13 mouse cellular contexts compared by ENCODE assay signal in the genomic region with DNA sequence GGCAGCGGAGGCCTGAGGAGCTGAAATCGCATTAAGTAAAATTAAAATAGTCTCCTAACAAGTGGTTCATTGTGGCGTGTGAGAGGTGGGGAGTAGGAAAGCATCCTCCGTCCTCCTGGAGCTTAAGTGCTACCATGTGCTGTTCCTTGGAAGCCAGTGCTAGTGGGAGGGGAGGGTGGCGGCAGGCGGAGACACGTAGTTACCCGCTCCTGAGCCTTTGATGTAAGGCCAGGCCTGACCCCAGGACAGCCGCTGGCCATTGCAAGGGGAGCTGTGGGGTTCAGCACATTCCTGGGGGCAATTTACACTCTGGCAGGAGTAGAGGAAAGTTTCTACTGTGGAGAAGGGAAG. TPM values are rescaled to one million over a fixed set of nuclear protein-coding genes. Genes with fewer than 3 reads are reported as not detected.
A peak's percentile ranks its signal among the peaks of the same experiment; 100 is the strongest.
DNase-seq lines count a peak whose midpoint lies in the region; ATAC-seq lines count a peak whose summit lies in the region.
"Had no signal": no experiment of that assay in that cellular context is flagged by ENCODE, and none has a peak within 500 bp of the region (broad histone marks: within the 10 kb centered on the region; RNA-seq: fewer than 3 reads in every experiment).

No protein-coding gene starts in this region.

- no peak for ATAC-seq in hindbrain, embryonic 14.5 days (ENCODE audit: low FRiP score)
- peak; percentile 72 for ATAC-seq in limb, embryonic 11.5 days (ENCODE audit: insufficient number of reproducible peaks, low FRiP score, low TSS enrichment, low read depth)
- ATAC-seq: forebrain, embryonic 16.5 days had no signal

- peaks cover 40% of the 10 kb centered on the region for H3K4me1 ChIP-seq in hindbrain, embryonic 10.5 days (replicated peaks)
- H3K4me1 ChIP-seq in hindbrain, embryonic 14.5 days (replicated peaks; ENCODE audit: control insufficient read depth, insufficient read depth, low read length): no peaks in the 10 kb centered on the region
- H3K4me1 ChIP-seq in limb, embryonic 11.5 days (ENCODE audit: control insufficient read depth, insufficient read depth, low read length): peaks cover 19% of the 10 kb centered on the region

- WGBS in hindbrain, embryonic 10.5 days: 31% methylated on average over 9 of the region's 9 CpGs
- WGBS in hindbrain, embryonic 14.5 days: 36% methylated on average over 9 of the region's 9 CpGs
- 7% methylated on average over 9 of the region's 9 CpGs for WGBS in limb, embryonic 11.5 days

- H3K9me3 ChIP-seq in hindbrain, embryonic 10.5 days: no peaks in the 10 kb centered on the region
- no peaks in the 10 kb centered on the region for H3K9me3 ChIP-seq in hindbrain, embryonic 14.5 days (ENCODE audit: control insufficient read depth, low read length)
- H3K9me3 ChIP-seq in limb, embryonic 11.5 days (ENCODE audit: control insufficient read depth, low read length): no peaks in the 10 kb centered on the region
- H3K9me3 ChIP-seq: midbrain, embryonic 13.5 days had no signal

- peaks cover 12% of the 10 kb centered on the region for H3K27me3 ChIP-seq in hindbrain, embryonic 10.5 days (ENCODE audit: insufficient read depth, poor library complexity, severe bottlenecking)
- no peaks in the 10 kb centered on the region for H3K27me3 ChIP-seq in hindbrain, embryonic 14.5 days (ENCODE audit: control insufficient read depth, insufficient read depth, low read length)
- H3K27me3 ChIP-seq in limb, embryonic 11.5 days (ENCODE audit: control insufficient read depth, insufficient read depth, low read length): 0 out of 2 replicates have a peak, but pooled peaks cover 3% of the 10 kb centered on the region

- no peak overlapping the region for H3K4me2 ChIP-seq in hindbrain, embryonic 14.5 days (replicated peaks)
- H3K4me2 ChIP-seq in limb, embryonic 11.5 days (ENCODE audit: low read depth, severe bottlenecking): peak overlapping the region; percentile 47

- no peak overlapping the region for H3K9ac ChIP-seq in hindbrain, embryonic 14.5 days
- peak overlapping the region; percentile 43 for H3K9ac ChIP-seq in limb, embryonic 11.5 days (ENCODE audit: low read length)
- H3K9ac ChIP-seq: lung, embryonic 14.5 days; midbrain, embryonic 13.5 days had no signal

- H3K27ac ChIP-seq in hindbrain, embryonic 10.5 days: peak overlapping the region; percentile 51
- H3K27ac ChIP-seq in hindbrain, embryonic 14.5 days: no peak overlapping the region
- peak overlapping the region; percentile 87 for H3K27ac ChIP-seq in limb, embryonic 11.5 days (replicated peaks; ENCODE audit: low read depth, low read length)
- H3K27ac ChIP-seq: midbrain, embryonic 13.5 days had no signal

- H3K36me3 ChIP-seq in hindbrain, embryonic 10.5 days: peaks cover 22% of the 10 kb centered on the region
- H3K36me3 ChIP-seq in hindbrain, embryonic 14.5 days (replicated peaks; ENCODE audit: control insufficient read depth, insufficient read depth): peaks cover 23% of the 10 kb centered on the region
- peaks cover 4% of the 10 kb centered on the region; the same call in 1 of the 2 replicates for H3K36me3 ChIP-seq in limb, embryonic 11.5 days (ENCODE audit: control insufficient read depth, insufficient read depth, low read length)

- H3K4me3 ChIP-seq in hindbrain, embryonic 10.5 days: no peak overlapping the region; the same call in 1 of the 2 replicates
- H3K4me3 ChIP-seq in hindbrain, embryonic 14.5 days (replicated peaks; ENCODE audit: low read length): no peak overlapping the region
- H3K4me3 ChIP-seq in limb, embryonic 11.5 days (ENCODE audit: low read depth, low read length): no peak overlapping the region
- H3K4me3 ChIP-seq: midbrain, embryonic 13.5 days had no signal

- peak; percentile 45 for DNase-seq in cerebellum, adult 9-11 months
- no peak for DNase-seq in cerebellum, adult 8-10 months
- peak; percentile 52 for DNase-seq in hindbrain, embryonic 10.5 days (ENCODE audit: low spot score)
- DNase-seq in hindbrain, embryonic 14.5 days (ENCODE audit: low spot score): no peak
- peak; percentile 67 for DNase-seq in embryo, embryonic 10 days (ENCODE audit: low spot score)
- DNase-seq in limb, embryonic 11.5 days (ENCODE audit: low spot score): peak; percentile 76
- no peak for DNase-seq in layer of hippocampus, postnatal 10 days (ENCODE audit: low spot score in 2 of 2)
- no peak for DNase-seq in testis, postnatal 10 days (ENCODE audit: low spot score)

RNA-seq across cellular contexts. Expression of a gene that starts 8.1 kb away (rescaled TPM):
- 6.1 and 18.5 TPM in 2 replicates for polyA plus RNA-seq in hindbrain, embryonic 10.5 days (2016; fragmentation: Nextera tagmentation; extraction: Ambion mirVana)
- polyA plus RNA-seq in hindbrain, embryonic 14.5 days (2014; fragmentation: Nextera tagmentation; extraction: Ambion mirVana): 8.1 and 9.9 TPM in 2 replicates
- 1.4 and 1.5 TPM in 2 replicates for polyA plus RNA-seq in limb, embryonic 11.5 days (2014; fragmentation: Nextera tagmentation; extraction: Ambion mirVana)
- 1 to 10 TPM; 1.6 to 3.6 TPM for total RNA-seq in layer of hippocampus, postnatal 10 days (2021)
- total RNA-seq: MEL had no signal
- polyA plus RNA-seq: activated CD4-positive, CD25-positive, alpha-beta regulatory T cell, adult 4 months had no signal

RNA-seq across cellular contexts. Expression of a gene that starts 16.4 kb away (rescaled TPM):
- polyA plus RNA-seq in hindbrain, embryonic 10.5 days (2016; fragmentation: Nextera tagmentation; extraction: Ambion mirVana): 95.4 and 101 TPM in 2 replicates
- polyA plus RNA-seq in hindbrain, embryonic 14.5 days (2014; fragmentation: Nextera tagmentation; extraction: Ambion mirVana): 40.7 and 45.9 TPM in 2 replicates
- 25.0 and 32.2 TPM in 2 replicates for polyA plus RNA-seq in limb, embryonic 11.5 days (2014; fragmentation: Nextera tagmentation; extraction: Ambion mirVana)
- 10 to 100 TPM; 94.9 to 95.2 TPM for total RNA-seq in layer of hippocampus, postnatal 10 days (2021)

RNA-seq across cellular contexts. Expression of a gene that starts 22.4 kb away (rescaled TPM):
- 64.8 and 99.0 TPM in 2 replicates for polyA plus RNA-seq in hindbrain, embryonic 10.5 days (2016; fragmentation: Nextera tagmentation; extraction: Ambion mirVana)
- 84.2 and 90.0 TPM in 2 replicates for polyA plus RNA-seq in hindbrain, embryonic 14.5 days (2014; fragmentation: Nextera tagmentation; extraction: Ambion mirVana)
- 54.6 and 61.2 TPM in 2 replicates for polyA plus RNA-seq in limb, embryonic 11.5 days (2014; fragmentation: Nextera tagmentation; extraction: Ambion mirVana)
- total RNA-seq in layer of hippocampus, postnatal 10 days (2021): 100 to 1,000 TPM; 204 to 206 TPM

RNA-seq across cellular contexts. Expression of a gene that starts 43.0 kb away (rescaled TPM):
- 88.2 and 89.5 TPM in 2 replicates for polyA plus RNA-seq in hindbrain, embryonic 10.5 days (2016; fragmentation: Nextera tagmentation; extraction: Ambion mirVana)
- 56.4 and 57.9 TPM in 2 replicates for polyA plus RNA-seq in hindbrain, embryonic 14.5 days (2014; fragmentation: Nextera tagmentation; extraction: Ambion mirVana)
- polyA plus RNA-seq in limb, embryonic 11.5 days (2014; fragmentation: Nextera tagmentation; extraction: Ambion mirVana): 59.2 and 62.0 TPM in 2 replicates
- 10 to 100 TPM; 28.3 to 28.4 TPM for total RNA-seq in layer of hippocampus, postnatal 10 days (2021)

RNA-seq across cellular contexts. Expression of a gene that starts 46.9 kb away (rescaled TPM):
- polyA plus RNA-seq in hindbrain, embryonic 10.5 days (2016; fragmentation: Nextera tagmentation; extraction: Ambion mirVana): 2.3 and 2.7 TPM in 2 replicates
- 7.2 and 8.2 TPM in 2 replicates for polyA plus RNA-seq in hindbrain, embryonic 14.5 days (2014; fragmentation: Nextera tagmentation; extraction: Ambion mirVana)
- polyA plus RNA-seq in limb, embryonic 11.5 days (2014; fragmentation: Nextera tagmentation; extraction: Ambion mirVana): 2.6 and 3.1 TPM in 2 replicates
- 1 to 10 TPM; 2.0 to 3.0 TPM for total RNA-seq in layer of hippocampus, postnatal 10 days (2021)
- total RNA-seq: MEL had no signal

Comparison
In these comparisons a context has a peak if more than half of its experiments do, and no peak if none do; other contexts are left out.
1. DNase-seq: peak in cerebellum, adult 9-11 months (single experiment), hindbrain, embryonic 10.5 days (single experiment), embryo, embryonic 10 days (single experiment) and limb, embryonic 11.5 days (single experiment); none in cerebellum, adult 8-10 months (single experiment), hindbrain, embryonic 14.5 days (single experiment), layer of hippocampus, postnatal 10 days (0 of 2) and testis, postnatal 10 days (single experiment).